Mouse (Mus musculus) cerebellum, adult 11-12 months (tissue): ENCODE measurements around the gene Zfp362.

Experiments used
- DNase-seq: peaks from one replicate; pipeline ENCODE4 v3.0.0; 2022

Gene Zfp362

DNA sequence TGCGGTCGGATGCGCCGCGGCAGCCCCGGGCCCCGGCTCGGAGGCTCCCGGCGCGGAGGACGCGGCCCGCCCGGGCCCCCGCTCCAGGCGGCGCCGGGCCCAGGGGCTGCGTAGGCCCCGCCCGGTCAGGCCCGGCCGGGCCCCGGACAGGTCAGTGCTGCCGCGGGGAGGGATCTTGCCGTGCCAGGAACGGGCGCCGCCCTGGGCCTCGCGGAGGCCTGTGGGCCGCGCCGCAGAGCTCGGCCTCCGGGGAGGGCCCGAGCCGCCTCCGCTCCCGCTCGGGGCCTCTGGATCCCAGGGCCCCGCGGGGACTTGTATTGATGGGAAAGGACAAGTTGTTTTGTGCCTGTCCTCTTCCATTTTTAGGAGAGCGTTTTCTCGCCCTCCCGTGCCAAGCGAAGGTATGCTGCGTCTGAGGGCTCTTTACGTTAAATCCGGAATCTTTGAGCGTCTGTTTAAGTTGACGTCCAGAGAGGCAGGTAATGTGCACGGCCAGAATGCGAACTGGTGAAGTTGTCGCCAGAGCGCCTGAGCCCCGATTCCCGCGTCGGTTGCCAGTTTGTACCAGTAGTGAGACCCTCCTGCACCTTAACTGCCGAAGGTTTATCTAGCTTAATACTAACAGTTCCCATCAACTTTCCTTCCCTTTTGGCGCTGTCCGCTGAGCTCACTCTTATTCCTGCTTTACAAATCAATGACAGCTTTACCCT, 78.0 kb downstream of the Zfp362 start:
- DNase-seq = peak; percentile 74

DNA sequence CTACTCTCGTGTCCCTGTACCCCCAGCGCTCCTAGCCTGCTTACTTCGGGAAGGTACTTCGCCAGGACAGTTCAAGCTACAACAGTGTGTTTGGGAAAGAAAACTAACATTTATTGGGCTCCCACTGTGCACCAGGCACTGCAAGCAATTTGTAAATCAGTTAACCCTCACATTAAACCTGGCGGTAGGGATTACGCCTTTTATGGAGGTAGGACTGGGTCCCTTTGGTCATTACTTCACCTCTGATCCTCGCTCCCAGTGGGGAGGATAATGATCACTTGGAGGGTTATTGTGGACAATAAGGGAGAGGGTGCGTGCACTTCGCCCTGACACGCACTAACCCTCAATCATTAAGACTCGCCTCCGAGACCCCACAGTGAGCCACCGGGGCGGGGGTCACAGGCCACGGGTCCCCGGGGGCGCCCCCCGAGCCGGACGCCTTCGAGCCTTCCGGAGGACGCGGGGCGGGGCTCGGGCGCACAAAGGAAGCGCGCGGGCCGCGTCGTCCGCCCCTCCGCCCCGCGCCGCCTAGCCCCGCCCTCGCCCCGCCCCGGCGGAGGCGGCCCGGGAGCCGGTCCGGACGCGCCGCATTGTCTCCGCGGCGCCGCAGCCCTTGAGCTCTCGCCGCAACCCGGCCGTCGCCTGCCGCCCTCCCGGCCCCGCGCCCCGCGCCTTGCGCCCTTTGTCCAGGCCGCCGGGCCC, 78.7 kb downstream of the Zfp362 start:
- peak; percentile 87 for DNase-seq

- peak; percentile 93 for DNase-seq
These were observed 81.8 kb downstream of the Zfp362 start for GRCm38 (mm10) chr4:128724059-128724458.

GRCm38 (mm10) chr4:128723431-128723830, 82.4 kb downstream of the Zfp362 start:
- DNase-seq = no peak
